Mouse (Mus musculus) myocyte (in vitro differentiated cells): ENCODE results near the gene Kif11.

Source experiments
- CEBPB ChIP-seq: IDR thresholded peaks from 2 replicates; pipeline ENCODE4 v1.6.1; 2011; ENCODE audit warnings: mild to moderate bottlenecking, moderate library complexity; ENCODE audit not compliant: poor library complexity, insufficient read depth, severe bottlenecking
- E2F4 ChIP-seq: IDR thresholded peaks from one replicate; pipeline ENCODE4 v1.6.1; 2011; ENCODE audit warnings: mild to moderate bottlenecking, control low read depth, moderate library complexity; ENCODE audit not compliant: insufficient read depth
- MAX ChIP-seq: IDR thresholded peaks from one replicate; pipeline ENCODE4 v1.6.1; 2011; ENCODE audit warnings: low read depth, mild to moderate bottlenecking, control low read depth
- MYOD1 ChIP-seq, 3 experiments: IDR thresholded peaks; one replicate each; pipeline ENCODE4 v1.6.1; 2011; ENCODE audit warnings: control low read depth in 2 of 3, low read depth in 2 of 3, mild to moderate bottlenecking in 2 of 3, moderate library complexity in 1 of 3; ENCODE audit not compliant: insufficient read length in 2 of 3, control insufficient read depth in 1 of 3
- MYOG ChIP-seq, 3 experiments: IDR thresholded peaks; one replicate each; pipeline ENCODE4 v1.6.1; 2011; ENCODE audit warnings: control low read depth in 2 of 3, low read depth in 2 of 3, mild to moderate bottlenecking in 2 of 3; ENCODE audit not compliant: insufficient read length in 2 of 3, control insufficient read depth in 1 of 3, insufficient read depth in 1 of 3
- POLR2A ChIP-seq: IDR thresholded peaks from one replicate; pipeline ENCODE4 v1.6.1; 2011; ENCODE audit warnings: low read depth, mild to moderate bottlenecking, control low read depth, moderate library complexity; ENCODE audit not compliant: insufficient read length
- POLR2AphosphoS2 ChIP-seq: IDR thresholded peaks from one replicate; pipeline ENCODE4 v1.6.1; 2011; ENCODE audit warnings: low read depth, control low read depth; ENCODE audit not compliant: insufficient read length
- REST ChIP-seq: IDR thresholded peaks from one replicate; pipeline ENCODE4 v1.6.1; 2011; ENCODE audit warnings: mild to moderate bottlenecking, control low read depth, moderate library complexity; ENCODE audit not compliant: insufficient read depth, insufficient read length
- SRF ChIP-seq: IDR thresholded peaks from one replicate; pipeline ENCODE4 v1.6.1; 2011; ENCODE audit warnings: low read depth; ENCODE audit not compliant: control insufficient read depth, insufficient read length
- TCF12 ChIP-seq: IDR thresholded peaks from one replicate; pipeline ENCODE4 v1.6.1; 2011; ENCODE audit warnings: mild to moderate bottlenecking, control low read depth; ENCODE audit not compliant: poor library complexity, insufficient read depth, severe bottlenecking
- TCF3 ChIP-seq: IDR thresholded peaks from one replicate; pipeline ENCODE4 v1.6.1; 2011; ENCODE audit warnings: low read depth, control low read depth; ENCODE audit not compliant: insufficient read length
- USF1 ChIP-seq: IDR thresholded peaks from one replicate; pipeline ENCODE4 v1.6.1; 2011; ENCODE audit warnings: low read depth, mild to moderate bottlenecking, control low read depth, moderate library complexity

- no peak for TF ChIP-seq E2F4
- no peak for TF ChIP-seq TCF12
- no peak for TF ChIP-seq POLR2A
- no peak for TF ChIP-seq POLR2AphosphoS2
- TF ChIP-seq USF1: no peak
- TF ChIP-seq MAX: no peak
- no peak for TF ChIP-seq MYOG (IDR thresholded peaks at IDR 0.05; ENCODE audit: control insufficient read depth in 1 of 3, insufficient read depth in 1 of 3, insufficient read length in 2 of 3, low read depth in 2 of 3)
- TF ChIP-seq MYOD1 (IDR thresholded peaks at IDR 0.05; ENCODE audit: control insufficient read depth in 1 of 3, insufficient read length in 2 of 3, low read depth in 2 of 3): no peak
- TF ChIP-seq REST: no peak
- no peak for TF ChIP-seq TCF3
- no peak for TF ChIP-seq SRF
- TF ChIP-seq CEBPB: no peak
Measured at GRCm38 (mm10) chr19:37333357-37333756, 42.8 kb upstream of the Kif11 start.
